Mouse (Mus musculus) CD4-positive helper T cell, adult 2 months (primary cell): ENCODE measurements around the gene Ccdc155.

Experiments
- DNase-seq: peaks from one replicate; pipeline ENCODE4 v3.0.0-alpha.2; 2012; ENCODE audit warnings: low read depth, missing footprints, low spot score

Gene Ccdc155

DNA sequence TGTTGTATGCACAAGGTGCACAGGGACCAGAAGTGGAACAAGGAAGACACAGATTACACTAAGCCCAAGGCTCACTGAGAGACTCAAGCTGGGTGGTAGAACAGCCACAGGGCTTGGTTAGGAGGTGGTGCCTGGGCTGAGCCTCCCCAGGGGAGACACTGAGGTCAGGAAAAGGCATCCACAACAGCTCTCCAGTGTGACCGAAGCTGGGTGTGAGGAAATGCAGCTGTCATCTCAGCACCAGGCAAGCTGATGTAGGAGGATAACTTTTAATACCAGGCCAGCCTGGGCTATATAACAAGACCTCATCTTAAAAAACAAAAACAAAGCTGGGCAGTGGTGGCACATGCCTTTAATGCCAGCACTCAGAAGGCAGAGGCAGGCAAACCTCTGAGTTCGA is 13.5 kb downstream of the Ccdc155 start:
- DNase-seq: no peak

DNA sequence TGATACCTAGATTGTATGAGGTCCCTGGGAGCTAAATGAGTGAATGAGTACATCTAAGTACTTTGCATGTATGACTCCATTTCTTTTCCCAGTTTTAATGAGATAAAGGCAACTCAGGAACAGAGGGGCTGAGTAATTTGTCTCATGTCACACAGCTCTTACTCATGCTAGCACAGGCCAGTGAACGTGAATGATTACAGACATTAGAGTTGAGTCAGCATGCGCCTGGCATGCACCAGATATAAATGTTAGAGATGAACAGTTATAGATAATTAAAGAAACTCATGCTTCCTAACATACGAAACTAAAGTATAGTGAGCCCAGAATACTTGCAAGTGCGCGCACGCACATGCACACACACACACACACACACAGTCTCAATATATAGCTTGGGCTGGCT is 14.5 kb downstream of the Ccdc155 start:
- DNase-seq: no peak

DNA sequence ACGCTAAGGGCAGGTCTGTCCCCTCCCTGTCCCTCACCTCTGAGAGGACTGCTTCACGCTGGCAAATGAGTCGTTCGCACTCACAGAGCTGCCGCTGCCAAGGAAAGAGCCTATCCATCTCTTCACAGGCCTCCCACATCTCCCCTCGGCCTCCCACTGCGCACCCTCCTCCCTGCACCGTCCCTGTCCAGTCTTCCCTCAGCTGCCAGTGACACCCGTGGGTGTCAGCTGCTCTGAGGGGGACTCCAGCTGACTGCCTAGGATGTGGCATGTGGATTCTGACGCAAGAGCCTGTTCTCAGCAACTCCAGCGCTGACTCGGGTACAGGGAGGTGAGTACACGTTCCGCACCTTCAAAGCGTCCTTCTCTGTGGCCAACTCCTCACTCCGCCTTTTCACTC is 15.1 kb downstream of the Ccdc155 start:
- no peak for DNase-seq

DNA sequence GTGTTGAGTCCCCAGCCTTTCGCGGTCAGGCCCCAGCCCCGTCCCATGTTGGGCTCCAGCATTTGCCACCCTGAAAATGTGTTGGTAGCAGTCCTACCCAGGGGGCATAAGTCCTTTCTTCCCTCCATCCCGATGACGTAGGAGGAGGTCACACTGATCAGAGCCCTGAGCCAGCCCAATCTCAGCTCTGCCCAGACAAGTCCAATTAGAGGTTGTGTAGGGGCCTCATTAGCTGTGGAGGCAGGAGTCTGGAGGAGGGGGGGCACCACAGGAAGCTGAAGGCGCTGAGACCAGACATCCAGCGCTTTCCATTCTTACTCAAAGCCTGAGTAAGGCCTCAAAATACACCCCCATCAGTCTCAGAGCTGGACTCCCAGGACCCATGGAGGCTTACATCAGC is 18.8 kb downstream of the Ccdc155 start:
- no peak for DNase-seq

DNA sequence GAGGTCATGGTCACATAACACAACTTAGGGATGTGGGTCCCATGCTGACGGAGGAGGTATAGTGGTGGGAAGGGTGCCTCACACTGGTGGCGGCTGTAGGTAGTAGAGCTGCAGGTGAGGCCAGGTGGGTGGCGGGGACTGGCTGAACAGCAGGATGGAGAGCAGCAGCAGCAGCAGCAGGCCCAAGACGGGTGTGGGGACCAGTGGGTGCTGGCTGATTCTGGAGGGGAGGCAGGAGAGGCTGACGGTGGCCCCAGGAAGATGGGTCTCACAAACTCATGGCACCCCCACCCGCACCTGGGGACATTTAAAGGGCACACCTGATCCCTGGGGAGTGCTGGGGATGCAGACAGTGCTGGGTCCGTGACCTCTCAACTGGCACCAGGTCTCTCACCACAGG is 21.0 kb downstream of the Ccdc155 start:
- no peak for DNase-seq

DNA sequence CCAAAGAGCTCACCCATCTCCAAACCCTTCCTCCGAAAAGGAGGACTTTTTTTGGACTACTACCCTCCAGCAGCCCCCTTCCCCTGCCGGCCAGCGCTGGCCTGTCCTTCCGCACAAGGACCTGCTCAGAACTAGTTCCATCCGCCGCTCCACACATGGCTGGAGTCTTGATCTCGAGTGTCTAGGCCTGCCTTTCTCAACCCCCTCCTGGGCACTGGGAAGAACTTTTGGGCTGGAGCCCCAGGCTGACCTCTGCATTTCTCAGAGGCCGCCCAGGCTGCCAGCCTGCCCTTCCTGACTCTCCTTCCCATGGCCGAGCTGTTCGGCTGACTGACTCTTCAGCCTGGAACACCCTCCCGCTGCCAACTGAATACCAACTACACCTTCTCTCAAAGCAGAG is 22.1 kb downstream of the Ccdc155 start:
- no peak for DNase-seq

DNA sequence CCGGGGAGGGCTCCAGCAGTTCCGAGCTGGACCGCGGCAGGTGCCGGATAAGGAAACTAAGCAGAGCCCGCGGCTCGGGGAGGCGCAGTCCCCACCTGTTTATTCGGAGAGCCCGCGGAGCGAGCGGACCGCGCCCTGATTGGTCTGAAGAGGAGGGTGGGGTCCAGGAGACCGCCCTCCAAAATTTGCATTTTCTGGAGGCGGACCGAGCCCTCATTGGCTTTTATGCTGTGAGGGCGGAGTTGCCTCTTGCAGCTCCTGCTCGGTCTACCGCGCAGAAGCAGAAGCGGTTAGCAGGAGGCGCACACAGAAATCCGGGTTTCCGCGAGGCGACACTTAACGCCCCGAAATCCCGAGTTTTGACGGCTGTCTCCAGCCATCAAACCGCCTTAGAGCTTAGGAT is 22.5 kb downstream of the Ccdc155 start:
- DNase-seq: peak; percentile 90

DNA sequence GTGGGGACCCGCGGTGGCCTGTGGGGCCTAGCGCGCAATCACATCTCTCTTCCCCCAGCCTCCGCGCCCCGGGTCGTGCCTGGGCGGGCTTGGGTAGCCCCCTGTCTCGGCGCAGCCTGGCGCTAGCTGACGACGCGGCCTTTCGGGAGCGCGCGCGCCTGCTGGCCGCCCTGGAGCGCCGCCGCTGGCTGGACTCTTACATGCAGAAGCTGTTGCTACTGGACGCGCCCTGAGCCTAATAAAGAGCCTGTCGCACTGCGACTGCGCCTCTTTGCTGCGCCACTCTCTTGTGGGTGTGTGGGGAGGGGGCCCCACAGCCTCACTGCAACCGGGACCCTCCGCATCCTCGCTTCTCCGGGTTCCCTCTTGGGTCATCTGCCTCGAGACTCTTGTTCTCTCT is 23.2 kb downstream of the Ccdc155 start:
- no peak for DNase-seq

DNA sequence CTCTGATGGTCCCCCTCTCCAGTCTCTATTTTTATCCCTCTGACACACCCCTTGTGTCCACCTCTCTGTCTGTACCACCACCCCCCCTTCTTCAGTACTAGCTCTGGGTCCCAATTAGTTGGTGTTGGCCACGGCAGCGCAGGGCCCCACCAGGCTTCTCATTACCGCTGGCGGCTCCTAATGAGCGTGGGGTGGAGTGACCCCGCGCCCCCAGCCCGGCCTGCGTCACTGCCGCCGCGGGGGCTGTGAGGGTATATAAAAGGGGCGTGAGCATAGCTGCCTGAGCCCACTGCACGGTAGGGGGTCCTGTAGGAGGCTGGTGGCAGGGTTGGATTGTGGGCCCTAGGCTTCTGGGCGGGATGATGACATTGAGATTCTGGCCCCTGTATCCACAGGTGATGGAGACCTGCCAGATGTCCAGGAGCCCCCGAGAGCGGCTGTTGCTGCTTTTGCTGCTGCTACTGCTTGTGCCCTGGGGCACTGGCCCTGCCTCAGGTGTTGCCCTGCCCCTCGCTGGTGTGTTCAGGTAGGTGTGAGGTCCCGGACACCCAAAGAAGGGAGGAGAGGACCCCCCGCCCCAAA is 23.7 kb downstream of the Ccdc155 start, which contains the start of gene Pth2:
Gene Pth2 (plus strand): TSS at position 100 of the 582 bp plus-strand sequence.
- no peak for DNase-seq

DNA sequence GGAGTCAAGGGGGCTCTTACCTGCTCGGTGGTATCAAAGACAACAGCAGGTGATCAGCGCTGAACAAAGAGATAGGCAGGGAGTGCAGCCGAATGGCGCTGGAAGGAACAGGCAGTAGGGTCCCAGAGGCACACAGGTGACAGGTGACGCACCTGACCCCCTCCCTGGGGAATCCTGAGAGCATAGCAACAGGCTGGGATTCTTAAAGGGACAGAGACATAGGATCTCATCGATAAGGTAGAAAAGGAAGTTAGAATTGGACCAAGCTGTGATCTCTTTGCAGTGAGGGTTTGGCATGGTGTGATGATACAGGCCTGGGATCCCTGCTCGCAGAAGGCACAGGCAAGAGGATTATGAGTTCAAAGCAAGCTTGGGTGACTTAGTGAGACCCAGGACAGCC is 25.2 kb downstream of the Ccdc155 start, which contains the start of gene Gfy:
Gene Gfy (minus strand): TSS at position 101 of the 400 bp plus-strand sequence.
- DNase-seq: no peak

DNA sequence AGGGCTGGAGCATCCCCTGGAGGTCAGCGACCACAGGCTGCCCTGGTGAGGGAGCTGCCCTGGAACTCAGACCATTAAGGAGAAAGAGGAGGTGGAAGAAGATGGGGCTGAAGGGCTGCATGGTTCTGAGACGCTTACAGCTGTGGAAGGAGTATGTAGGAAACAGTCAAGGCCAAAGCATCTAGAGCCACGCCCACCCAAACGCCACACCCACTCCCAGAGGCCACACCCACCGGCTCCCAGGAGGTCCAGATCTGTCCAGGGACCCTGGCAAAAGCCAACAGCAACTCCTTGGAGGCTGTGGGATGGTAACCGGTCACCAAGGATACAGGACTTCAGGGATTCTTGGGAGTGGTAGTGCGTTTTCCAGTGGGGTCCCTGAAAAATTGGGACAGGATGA is 26.1 kb downstream of the Ccdc155 start:
- DNase-seq: no peak

DNA sequence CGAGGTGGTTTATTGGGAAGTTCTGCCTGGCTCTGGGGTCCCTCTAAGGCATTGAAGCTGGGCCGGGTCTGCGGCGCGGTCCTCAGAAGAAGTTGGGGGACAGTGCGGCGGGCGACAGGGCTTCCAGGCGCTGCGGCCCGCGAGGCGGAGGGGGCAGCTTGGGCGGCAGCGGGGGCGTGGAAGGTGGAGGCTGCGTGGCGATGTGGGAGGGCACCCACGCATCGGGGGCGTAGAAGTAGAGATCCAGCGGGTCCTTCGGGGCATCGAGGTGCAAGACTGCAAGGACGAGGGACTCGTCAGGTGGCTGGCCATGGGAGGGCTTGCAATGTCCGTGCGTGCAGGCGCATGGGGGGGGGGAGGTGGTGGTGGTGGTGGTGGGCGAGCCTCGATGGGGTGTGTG is 28.3 kb downstream of the Ccdc155 start:
- DNase-seq: no peak

DNA sequence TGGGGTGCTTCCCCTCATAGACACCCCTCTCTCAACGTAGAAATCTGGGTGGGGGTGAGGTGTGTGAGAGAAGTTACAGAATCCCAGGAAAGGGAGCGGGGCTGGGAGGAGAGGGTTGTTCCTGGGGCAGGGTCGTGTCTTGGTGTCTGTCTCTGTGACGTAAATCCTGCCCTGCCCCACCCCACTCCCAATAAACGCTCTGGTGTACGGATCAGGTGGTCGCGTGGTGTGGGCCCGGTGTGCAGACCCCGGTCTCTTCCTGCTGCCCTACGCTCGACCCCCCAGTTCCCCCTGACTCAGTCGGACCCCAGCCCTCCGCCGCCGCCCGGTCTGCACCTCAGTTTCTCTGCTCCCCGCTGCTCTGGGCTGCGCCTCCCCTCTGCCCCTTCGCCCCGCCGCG is 28.8 kb downstream of the Ccdc155 start:
- no peak for DNase-seq

DNA sequence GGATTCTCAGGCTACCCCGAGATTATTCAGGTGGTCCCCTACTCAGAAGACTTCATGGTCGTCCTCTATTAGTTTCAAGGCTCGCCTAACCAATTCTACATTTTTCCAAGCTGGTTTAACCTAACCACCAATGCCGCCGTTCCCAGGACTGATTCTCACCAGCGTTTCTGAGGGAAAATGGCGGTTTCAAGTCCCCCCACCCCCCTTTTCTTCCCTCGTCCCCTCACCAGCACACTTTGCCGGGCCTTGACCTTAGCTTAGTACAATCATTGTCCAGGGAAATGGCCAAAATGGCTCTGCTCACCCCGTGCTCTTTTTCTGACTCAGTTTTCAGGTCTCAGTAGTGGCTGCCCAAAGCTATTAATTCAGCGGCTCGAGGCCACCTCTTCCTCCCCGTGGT is 29.3 kb downstream of the Ccdc155 start:
- DNase-seq: no peak

DNA sequence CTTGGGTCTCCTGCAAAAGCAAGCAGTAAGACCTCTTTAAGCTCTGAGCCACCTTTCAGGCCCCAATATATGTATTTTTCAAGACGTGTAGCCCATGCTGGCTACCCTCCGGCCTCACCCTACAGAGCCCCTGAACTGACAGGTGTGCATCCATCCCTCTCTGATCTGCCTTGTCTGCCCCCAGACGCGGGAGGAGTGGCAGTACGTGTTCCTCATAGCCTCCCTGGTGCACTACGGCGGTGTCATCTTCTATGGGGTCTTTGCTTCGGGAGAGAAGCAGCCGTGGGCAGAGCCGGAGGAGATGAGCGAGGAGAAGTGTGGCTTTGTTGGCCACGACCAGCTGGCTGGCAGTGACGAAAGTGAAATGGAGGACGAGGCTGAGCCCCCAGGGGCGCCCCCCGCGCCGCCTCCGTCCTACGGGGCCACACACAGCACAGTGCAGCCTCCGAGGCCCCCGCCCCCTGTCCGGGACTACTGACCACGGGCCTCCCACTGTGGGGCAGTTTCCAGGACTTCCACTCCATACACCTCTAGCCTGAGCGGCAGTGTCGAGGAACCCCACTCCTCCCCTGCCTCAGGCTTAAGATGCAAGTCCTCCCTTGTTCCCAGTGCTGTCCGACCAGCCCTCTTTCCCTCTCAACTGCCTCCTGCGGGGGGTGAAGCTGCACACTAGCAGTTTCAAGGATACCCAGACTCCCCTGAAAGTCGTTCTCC is 30.0 kb downstream of the Ccdc155 start:
- no peak for DNase-seq

DNA sequence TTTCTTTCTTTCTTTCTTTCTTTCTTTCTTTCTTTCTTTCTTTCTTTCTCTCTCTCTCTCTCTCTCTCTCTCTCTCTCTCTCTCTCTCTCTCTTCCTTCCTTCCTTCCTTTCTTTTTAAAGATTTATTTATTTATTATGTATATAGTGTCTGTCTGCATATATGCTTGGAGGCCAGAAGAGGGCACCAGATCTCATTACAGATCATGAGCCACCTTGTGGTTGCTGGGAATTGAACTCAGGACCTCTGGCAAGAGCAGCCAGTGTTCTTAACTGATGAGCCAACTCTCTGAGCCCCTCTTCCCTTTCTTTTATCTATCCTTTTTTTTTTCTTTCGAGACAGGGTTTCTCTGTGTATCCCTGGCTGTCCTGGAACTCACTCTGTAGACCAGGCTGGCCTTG is 30.9 kb downstream of the Ccdc155 start:
- DNase-seq: peak; percentile 66

DNA sequence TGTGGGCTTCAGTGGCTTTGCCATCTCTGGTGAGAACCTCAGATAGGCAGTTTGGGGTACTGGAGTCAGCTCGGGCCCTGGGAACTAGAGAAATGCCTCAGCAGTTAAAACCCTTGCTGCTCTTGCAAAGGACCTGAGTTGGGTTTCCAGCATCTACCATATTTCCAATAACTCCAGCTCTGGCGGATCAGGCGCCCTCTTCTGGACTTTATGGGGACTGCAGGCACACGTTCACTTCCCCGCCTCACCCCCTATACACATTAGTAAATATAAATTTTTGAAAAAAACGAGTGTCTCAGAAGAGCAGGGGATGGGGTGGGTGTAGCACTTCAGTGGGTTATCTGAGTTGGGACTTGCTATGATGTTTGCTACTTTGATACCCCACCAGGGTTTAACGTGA is 31.7 kb downstream of the Ccdc155 start:
- DNase-seq: peak; percentile 50

DNA sequence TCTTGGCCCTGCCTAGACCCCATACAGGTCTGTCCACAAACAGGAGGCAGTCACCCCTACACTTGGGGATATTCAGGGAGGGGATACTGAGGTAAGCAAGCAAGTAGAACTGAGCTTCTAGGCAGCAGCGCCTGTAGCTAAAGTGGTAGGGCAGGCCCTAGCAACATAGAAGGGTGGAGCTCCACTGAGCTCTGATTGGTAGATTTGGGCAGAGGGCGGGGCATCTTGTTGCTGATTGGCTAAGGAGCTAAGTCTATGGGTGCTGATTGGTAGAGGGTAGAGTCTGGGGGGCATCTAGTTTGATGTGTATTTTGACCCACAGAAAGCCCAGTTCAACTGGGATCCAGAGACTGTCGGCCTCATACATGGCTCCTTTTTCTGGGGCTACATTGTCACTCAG is 35.2 kb downstream of the Ccdc155 start:
- peak; percentile 22 for DNase-seq

DNA sequence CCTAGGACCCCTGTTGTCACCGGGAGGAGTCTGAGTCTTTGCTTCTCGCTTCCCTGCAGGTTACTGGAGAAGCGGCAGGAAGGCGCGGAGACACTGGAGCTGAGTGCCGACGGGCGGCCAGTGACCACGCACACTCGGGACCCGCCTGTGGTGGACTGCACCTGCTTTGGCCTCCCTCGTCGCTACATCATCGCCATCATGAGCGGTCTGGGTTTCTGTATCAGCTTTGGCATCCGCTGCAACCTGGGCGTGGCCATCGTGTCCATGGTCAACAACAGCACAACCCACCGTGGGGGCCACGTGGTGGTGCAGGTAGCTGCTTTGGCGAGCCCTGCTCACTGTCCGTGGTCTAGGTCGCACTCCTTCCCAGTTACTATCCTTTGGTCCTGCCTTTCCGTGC is 36.0 kb downstream of the Ccdc155 start:
- no peak for DNase-seq

DNA sequence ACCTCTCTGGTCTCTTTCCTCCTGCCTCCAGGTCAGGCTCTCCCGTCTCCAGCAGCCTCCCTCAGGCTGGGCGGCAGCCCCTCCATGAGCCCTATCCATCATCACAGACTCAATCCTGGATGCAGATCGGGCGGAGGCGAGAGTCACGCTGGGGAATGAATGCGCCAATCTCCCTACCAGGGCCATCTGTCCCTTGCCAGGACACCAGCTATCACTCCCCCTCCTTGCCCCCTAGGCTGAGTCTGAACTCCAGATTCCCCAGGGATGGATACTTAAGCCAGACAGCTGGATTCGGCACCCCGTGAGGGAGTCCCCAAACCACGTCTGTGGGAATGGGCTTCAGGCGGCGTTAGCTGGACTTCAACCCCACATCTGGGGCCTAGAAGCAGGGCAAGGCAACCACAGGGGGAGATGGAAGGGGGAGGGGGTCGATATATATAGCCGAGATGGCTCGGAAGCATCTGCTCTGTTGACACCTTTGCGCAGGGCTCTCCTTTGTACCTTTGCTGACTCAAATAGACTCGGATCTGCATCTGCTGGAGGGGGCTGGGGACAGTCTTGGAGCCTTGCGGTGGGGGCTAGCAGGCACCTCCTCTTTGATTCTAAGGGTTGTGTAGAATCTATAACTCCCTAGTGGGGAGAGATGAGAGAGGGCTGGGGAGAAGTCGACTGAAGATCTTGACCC is 36.8 kb downstream of the Ccdc155 start:
- DNase-seq: no peak

DNA sequence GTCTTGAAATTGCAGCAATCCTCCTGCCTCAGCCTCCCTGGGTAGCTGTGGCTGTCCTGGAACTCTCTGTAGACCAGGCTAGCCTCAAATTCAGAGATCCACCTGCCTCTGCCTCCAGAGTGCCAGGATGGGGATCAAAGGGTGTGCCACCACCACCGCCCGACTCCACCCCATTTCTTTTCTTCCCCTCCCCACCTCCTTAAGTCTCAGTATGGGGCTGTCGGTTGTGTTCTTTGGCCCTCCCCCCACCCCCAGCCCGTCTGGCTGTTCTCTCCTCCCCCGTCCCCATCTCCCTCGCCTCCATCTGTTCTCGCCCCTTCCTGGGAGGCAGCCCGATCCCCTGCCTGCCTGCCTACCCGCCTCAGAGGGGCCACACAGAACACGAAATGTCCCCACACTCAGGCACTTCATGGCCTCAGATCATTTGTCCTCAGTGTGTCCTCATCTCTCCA is 37.7 kb downstream of the Ccdc155 start:
- DNase-seq: no peak

DNA sequence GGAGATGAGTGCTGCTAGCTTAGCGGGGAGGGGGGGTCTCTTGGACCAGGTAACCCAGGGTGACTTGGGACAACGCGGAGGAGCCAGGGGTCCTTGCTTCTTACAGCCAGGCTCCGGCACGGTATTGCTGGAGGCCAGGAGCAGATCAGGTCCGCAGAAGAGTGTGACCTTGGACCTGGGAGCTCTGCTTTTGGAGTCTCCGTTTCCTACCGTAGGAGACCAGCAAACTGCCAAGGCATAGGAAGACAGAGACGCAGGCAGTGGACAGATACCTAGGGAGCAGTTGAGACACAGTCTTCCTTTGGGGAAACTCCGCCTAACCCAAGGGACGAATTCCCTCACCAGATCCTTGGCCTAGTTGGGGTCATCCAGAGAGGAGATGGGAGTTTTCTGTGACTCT is 39.0 kb downstream of the Ccdc155 start:
- DNase-seq: no peak

DNA sequence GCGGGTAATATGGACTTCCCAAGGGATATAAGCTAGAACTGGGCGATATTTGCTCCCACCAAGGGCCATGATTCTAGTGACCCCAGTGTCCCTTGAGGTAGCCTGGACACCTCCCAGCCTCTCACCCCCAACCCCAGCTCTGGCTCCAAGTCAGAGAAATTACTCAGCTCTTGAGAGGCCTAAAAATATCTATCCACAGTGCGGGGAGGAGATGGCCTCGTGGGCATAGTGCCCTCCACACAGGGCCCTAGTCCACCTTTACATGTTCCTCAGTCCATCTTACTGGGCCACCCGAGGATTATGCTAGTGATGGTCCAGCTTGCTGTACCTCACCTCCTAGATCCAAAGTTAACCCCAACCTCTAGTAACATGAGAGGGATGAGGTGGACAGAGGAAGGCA is 39.9 kb downstream of the Ccdc155 start:
- DNase-seq: no peak
